Mouse (Mus musculus) myocyte (in vitro differentiated cells): ENCODE results near the gene Tbx4. TPM values are rescaled to one million over a fixed set of nuclear protein-coding genes. Genes with fewer than 3 reads are reported as not detected.

Experiments used
- polyA plus RNA-seq: library from polyadenylated mRNA; unstranded; fragments of >200 nt; fragmentation: generic; extraction: Trizol; gene quantifications from one replicate; pipeline ENCODE4 v1.2.1, GENCODE M21; 2012; ENCODE audit warnings: missing spikeins

Tbx4 gene
- polyA plus RNA-seq, 1 experiment = 0.29 TPM

Other genes with a start within 250 kb of the Tbx4 start
- 1.0 TPM for gene Tbx2, start 53.9 kb upstream of the Tbx4 start, polyA plus RNA-seq
- gene Gm11444, start 36.1 kb upstream of the Tbx4 start, polyA plus RNA-seq = not detected